Mouse (Mus musculus): Measurements from ENCODE around the gene Cyp4f37. TPM values are rescaled to one million over a fixed set of nuclear protein-coding genes. Genes with fewer than 3 reads are reported as not detected.

Cyp4f37 gene
- not detected for polyA plus RNA-seq (2014; fragmentation: Illumina TruSeq; extraction: RNeasy Lipid Tissue Mini Kit (QIAGEN cat#74804); ENCODE audit: low read depth, low replicate concordance)

GRCm38 (mm10) chr17:32621018-32621417 lies at the start of gene Cyp4f37:
Gene Cyp4f37, plus strand, starts transcription at chr17:32621309.

GRCm38 (mm10) chr17:32658712-32659111 lies 37.6 kb downstream of the Cyp4f37 start, which contains the start of gene Cyp4f40:
Gene Cyp4f40, plus strand, starts transcription at chr17:32658900.

GRCm38 (mm10) chr17:32685048-32685750 lies 64.1 kb downstream of the Cyp4f37 start, which contains the start of gene Cyp4f15:
Gene Cyp4f15, plus strand, starts transcription at chr17:32685627.

Other genes starting within 250 kb of the Cyp4f37 start
- 2.5 TPM for gene Wiz, start 231.9 kb upstream of the Cyp4f37 start, polyA plus RNA-seq (2014; fragmentation: Illumina TruSeq; extraction: RNeasy Lipid Tissue Mini Kit (QIAGEN cat#74804); ENCODE audit: low read depth, low replicate concordance)
- not detected for gene Rasal3, start 217.7 kb upstream of the Cyp4f37 start, polyA plus RNA-seq (2014; fragmentation: Illumina TruSeq; extraction: RNeasy Lipid Tissue Mini Kit (QIAGEN cat#74804); ENCODE audit: low read depth, low replicate concordance)
- gene Pglyrp2, start 197.1 kb upstream of the Cyp4f37 start, polyA plus RNA-seq (2014; fragmentation: Illumina TruSeq; extraction: RNeasy Lipid Tissue Mini Kit (QIAGEN cat#74804); ENCODE audit: low read depth, low replicate concordance), result not detected
- gene Cyp4f39, start 168.6 kb upstream of the Cyp4f37 start, polyA plus RNA-seq (2014; fragmentation: Illumina TruSeq; extraction: RNeasy Lipid Tissue Mini Kit (QIAGEN cat#74804); ENCODE audit: low read depth, low replicate concordance), result not detected
- 1.7 TPM for gene Cyp4f17, start 115.3 kb upstream of the Cyp4f37 start, polyA plus RNA-seq (2014; fragmentation: Illumina TruSeq; extraction: RNeasy Lipid Tissue Mini Kit (QIAGEN cat#74804); ENCODE audit: low read depth, low replicate concordance)
- 4.6 TPM for gene Cyp4f16, start 84.8 kb upstream of the Cyp4f37 start, polyA plus RNA-seq (2014; fragmentation: Illumina TruSeq; extraction: RNeasy Lipid Tissue Mini Kit (QIAGEN cat#74804); ENCODE audit: low read depth, low replicate concordance)
- not detected for gene Cyp4f40, start 37.6 kb downstream of the Cyp4f37 start, polyA plus RNA-seq (2014; fragmentation: Illumina TruSeq; extraction: RNeasy Lipid Tissue Mini Kit (QIAGEN cat#74804); ENCODE audit: low read depth, low replicate concordance)
- not detected for gene Cyp4f15, start 64.3 kb downstream of the Cyp4f37 start, polyA plus RNA-seq (2014; fragmentation: Illumina TruSeq; extraction: RNeasy Lipid Tissue Mini Kit (QIAGEN cat#74804); ENCODE audit: low read depth, low replicate concordance)
- gene Zfp871, start 167.0 kb downstream of the Cyp4f37 start, polyA plus RNA-seq (2014; fragmentation: Illumina TruSeq; extraction: RNeasy Lipid Tissue Mini Kit (QIAGEN cat#74804); ENCODE audit: low read depth, low replicate concordance), result 102 TPM
- 0.97 TPM for gene Zfp811, start 188.6 kb downstream of the Cyp4f37 start, polyA plus RNA-seq (2014; fragmentation: Illumina TruSeq; extraction: RNeasy Lipid Tissue Mini Kit (QIAGEN cat#74804); ENCODE audit: low read depth, low replicate concordance)
- gene Zfp799, start 209.0 kb downstream of the Cyp4f37 start, polyA plus RNA-seq (2014; fragmentation: Illumina TruSeq; extraction: RNeasy Lipid Tissue Mini Kit (QIAGEN cat#74804); ENCODE audit: low read depth, low replicate concordance), result 14.9 TPM